Comparison of ENCODE assay signal across 18 mouse cellular contexts in genomic region chr17:45935291-45935690, GRCm38 (mm10).
"Had no signal": no experiment of that assay in that cellular context is flagged by ENCODE, and none has a peak within 500 bp of the region (broad histone marks: within the 10 kb centered on the region; RNA-seq: fewer than 3 reads in every experiment).

No protein-coding gene starts in this region.

- H3K9ac ChIP-seq: liver, embryonic 13.5 days; lung, embryonic 15.5 days; midbrain, embryonic 13.5 days; neural tube, embryonic 12.5 days; neural tube, embryonic 15.5 days; stomach, embryonic 15.5 days had no signal

- H3K4me3 ChIP-seq: layer of hippocampus, adult 2 months; liver, embryonic 13.5 days; lung, embryonic 15.5 days; midbrain, embryonic 13.5 days; neural tube, embryonic 12.5 days; neural tube, embryonic 15.5 days; stomach, embryonic 15.5 days had no signal

- H3K27me3 ChIP-seq: liver, embryonic 13.5 days; lung, embryonic 15.5 days; neural tube, embryonic 15.5 days; stomach, embryonic 15.5 days had no signal

- ATAC-seq: midbrain, embryonic 13.5 days had no signal

- H3K27ac ChIP-seq: kidney, postnatal 0 days; layer of hippocampus, adult 2 months; liver, embryonic 13.5 days; lung, embryonic 15.5 days; midbrain, embryonic 13.5 days; neural tube, embryonic 12.5 days; neural tube, embryonic 15.5 days; stomach, embryonic 15.5 days had no signal

- H3K4me2 ChIP-seq: liver, embryonic 13.5 days; lung, embryonic 15.5 days; midbrain, embryonic 13.5 days; neural tube, embryonic 12.5 days; neural tube, embryonic 15.5 days; stomach, embryonic 15.5 days had no signal

- H3K9me3 ChIP-seq: liver, embryonic 13.5 days; lung, embryonic 15.5 days; midbrain, embryonic 13.5 days; neural tube, embryonic 12.5 days; neural tube, embryonic 15.5 days; stomach, embryonic 15.5 days had no signal

- DNase-seq: kidney, adult 2 months; kidney, postnatal 25 days; layer of hippocampus, adult 9-11 months; liver, embryonic 13.5 days; lung, postnatal 10 days; right cerebral cortex, adult 18-20 months; right cerebral cortex, postnatal 14 days; right cerebral cortex, postnatal 4 days; thymus, adult 2 months; thymus, postnatal 14 days; thymus, postnatal 4 days had no signal

- H3K36me3 ChIP-seq: liver, embryonic 13.5 days; lung, embryonic 15.5 days; midbrain, embryonic 13.5 days; neural tube, embryonic 12.5 days; neural tube, embryonic 15.5 days; stomach, embryonic 15.5 days had no signal

- H3K4me1 ChIP-seq: stomach, embryonic 15.5 days had no signal
